In the genomic region with DNA sequence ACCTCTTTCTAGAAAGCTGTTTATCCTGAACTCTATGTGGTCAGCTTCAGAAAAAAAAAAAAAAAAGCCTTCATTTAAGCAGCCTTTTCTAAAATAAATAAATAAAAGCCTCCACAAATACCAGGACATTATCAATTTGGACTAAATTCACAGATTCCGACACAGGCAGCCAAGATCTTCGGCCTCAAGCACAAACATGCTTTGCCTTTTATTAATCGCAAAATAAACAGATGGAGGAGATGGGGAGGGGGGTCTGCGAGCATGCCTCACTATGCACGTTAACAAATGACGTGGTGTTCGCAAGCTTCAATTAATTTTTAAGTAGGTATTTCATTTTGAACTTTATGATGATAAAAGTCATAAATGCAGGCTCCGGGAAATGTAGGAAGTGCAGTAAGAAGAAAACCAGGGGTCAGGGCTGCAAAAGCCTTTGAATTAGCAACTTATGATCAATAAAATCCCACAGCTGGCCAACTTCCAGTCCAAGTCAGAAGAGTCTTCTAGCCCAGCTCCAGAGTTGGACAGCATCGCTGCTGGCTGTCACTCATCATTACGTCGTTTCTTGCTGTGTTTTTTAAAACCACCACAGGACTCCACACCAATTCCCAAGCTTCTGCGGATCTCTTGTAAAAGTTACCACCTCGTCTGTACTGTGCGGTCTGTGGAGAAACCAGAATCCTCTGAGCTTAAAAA, we compare ENCODE assay signal across 10 mouse cellular contexts. TPM values are rescaled to one million over a fixed set of nuclear protein-coding genes. Genes with fewer than 3 reads are reported as not detected.
A peak's percentile ranks its signal among the peaks of the same experiment; 100 is the strongest.
DNase-seq lines count a peak whose midpoint lies in the region; ATAC-seq and TF ChIP-seq lines count a peak whose summit lies in the region.
"Had no signal": no experiment of that assay in that cellular context is flagged by ENCODE, and none has a peak within 500 bp of the region (broad histone marks: within the 10 kb centered on the region; RNA-seq: fewer than 3 reads in every experiment).

No protein-coding gene starts in this region.

- no peaks in the 10 kb centered on the region for H3K9me3 ChIP-seq in embryonic facial prominence, embryonic 13.5 days
- H3K9me3 ChIP-seq in embryonic facial prominence, embryonic 10.5 days = no peaks in the 10 kb centered on the region
- no peaks in the 10 kb centered on the region for H3K9me3 ChIP-seq in heart, embryonic 14.5 days (ENCODE audit: control insufficient read depth, low read length)
- no peaks in the 10 kb centered on the region for H3K9me3 ChIP-seq in limb, embryonic 15.5 days

- TF ChIP-seq POLR2A in kidney, adult 2 months (IDR thresholded peaks at IDR 0.05; ENCODE audit: low read depth, low read length) = no peak

- no peak for ATAC-seq in embryonic facial prominence, embryonic 13.5 days (ENCODE audit: insufficient number of reproducible peaks, insufficient read depth, low FRiP score, low TSS enrichment, low read depth)
- ATAC-seq in heart, embryonic 14.5 days (ENCODE audit: insufficient number of reproducible peaks, insufficient read depth, low FRiP score, low read depth) = no peak
- no peak; the same call in 1 of the 2 replicates for ATAC-seq in limb, embryonic 15.5 days (ENCODE audit: insufficient number of reproducible peaks, low FRiP score, low TSS enrichment, low read depth)

- no peaks in the 10 kb centered on the region for H3K36me3 ChIP-seq in embryonic facial prominence, embryonic 13.5 days
- peaks cover 8% of the 10 kb centered on the region; the same call in 1 of the 2 replicates for H3K36me3 ChIP-seq in embryonic facial prominence, embryonic 10.5 days (replicated peaks)
- H3K36me3 ChIP-seq in kidney, adult 2 months (ENCODE audit: control insufficient read depth, insufficient read depth, low read length) = no peaks in the 10 kb centered on the region
- no peaks in the 10 kb centered on the region for H3K36me3 ChIP-seq in heart, embryonic 14.5 days (ENCODE audit: control insufficient read depth, insufficient read depth, low read length)
- H3K36me3 ChIP-seq in limb, embryonic 15.5 days = no peaks in the 10 kb centered on the region

- no peak overlapping the region for H3K9ac ChIP-seq in embryonic facial prominence, embryonic 13.5 days
- H3K9ac ChIP-seq in heart, embryonic 14.5 days (ENCODE audit: low read length) = no peak overlapping the region
- H3K9ac ChIP-seq in limb, embryonic 15.5 days = no peak overlapping the region

- WGBS in embryonic facial prominence, embryonic 13.5 days = 42% methylated on average over 14 of the region's 14 CpGs
- 63% methylated on average over 14 of the region's 14 CpGs for WGBS in embryonic facial prominence, embryonic 10.5 days
- 83% methylated on average over 14 of the region's 14 CpGs for WGBS in kidney, adult 2 months
- WGBS in heart, embryonic 14.5 days = 57% methylated on average over 14 of the region's 14 CpGs
- WGBS in limb, embryonic 15.5 days = 26% methylated on average over 14 of the region's 14 CpGs

- no peak overlapping the region for H3K4me3 ChIP-seq in embryonic facial prominence, embryonic 13.5 days
- H3K4me3 ChIP-seq in embryonic facial prominence, embryonic 10.5 days = no peak overlapping the region
- no peak overlapping the region for H3K4me3 ChIP-seq in kidney, adult 2 months (ENCODE audit: insufficient read depth, low read depth, low read length)
- H3K4me3 ChIP-seq in heart, embryonic 14.5 days (ENCODE audit: control insufficient read depth in 1 of 2, insufficient read depth in 1 of 2, low read depth in 1 of 2, low read length in 2 of 2) = no peak overlapping the region
- H3K4me3 ChIP-seq in limb, embryonic 15.5 days = no peak overlapping the region

- DNase-seq in embryonic facial prominence, embryonic 10.5 days (ENCODE audit: low spot score) = no peak
- DNase-seq in kidney, postnatal 10 days = peak; percentile 65
- no peak for DNase-seq in kidney, adult 2 months
- no peak for DNase-seq in left cerebral cortex, adult 9 months (ENCODE audit: low spot score in 2 of 2)
- no peak for DNase-seq in frontal cortex, postnatal 36 days (ENCODE audit: low spot score in 2 of 2)
- DNase-seq: embryo, embryonic 11 days; gastrocnemius, postnatal 25 days had no signal

- H3K27ac ChIP-seq in embryonic facial prominence, embryonic 13.5 days = peak overlapping the region; percentile 29
- no peak overlapping the region for H3K27ac ChIP-seq in embryonic facial prominence, embryonic 10.5 days (replicated peaks)
- H3K27ac ChIP-seq in kidney, adult 2 months (ENCODE audit: insufficient read depth, low read depth, low read length) = no peak overlapping the region
- peak overlapping the region; percentile 25 to 63; a peak in 3 of 4 replicates for H3K27ac ChIP-seq in heart, embryonic 14.5 days (replicated peaks in 1 of 2; ENCODE audit: control insufficient read depth in 1 of 2, insufficient read depth in 1 of 2, low read depth in 2 of 2, low read length in 2 of 2)
- H3K27ac ChIP-seq in limb, embryonic 15.5 days = peak overlapping the region; percentile 47

- H3K27me3 ChIP-seq in embryonic facial prominence, embryonic 13.5 days = no peaks in the 10 kb centered on the region
- no peaks in the 10 kb centered on the region for H3K27me3 ChIP-seq in embryonic facial prominence, embryonic 10.5 days (replicated peaks; ENCODE audit: low read depth, poor library complexity, severe bottlenecking)
- no peaks in the 10 kb centered on the region for H3K27me3 ChIP-seq in kidney, adult 2 months (replicated peaks; ENCODE audit: control insufficient read depth, insufficient read depth, low read length)
- H3K27me3 ChIP-seq in heart, embryonic 14.5 days (ENCODE audit: control insufficient read depth, insufficient read depth, low read length) = no peaks in the 10 kb centered on the region
- no peaks in the 10 kb centered on the region for H3K27me3 ChIP-seq in limb, embryonic 15.5 days

- no peak for TF ChIP-seq CTCF in kidney, adult 2 months (conservative IDR thresholded peaks at IDR 0.05; ENCODE audit: insufficient read depth, insufficient read length, low read depth, low read length)

- H3K4me1 ChIP-seq in embryonic facial prominence, embryonic 13.5 days = peaks cover 85% of the 10 kb centered on the region
- H3K4me1 ChIP-seq in embryonic facial prominence, embryonic 10.5 days = peaks cover 88% of the 10 kb centered on the region
- H3K4me1 ChIP-seq in kidney, adult 2 months (ENCODE audit: control insufficient read depth, insufficient read depth, low read length) = peaks cover 3% of the 10 kb centered on the region; the same call in 1 of the 2 replicates
- H3K4me1 ChIP-seq in heart, embryonic 14.5 days (ENCODE audit: control insufficient read depth in 2 of 2, insufficient read depth in 2 of 2, low read length in 2 of 2) = peaks cover 27 to 53% of the 10 kb centered on the region in 2 experiments
- H3K4me1 ChIP-seq in limb, embryonic 15.5 days = peaks cover 68% of the 10 kb centered on the region

- H3K4me2 ChIP-seq in embryonic facial prominence, embryonic 13.5 days = no peak overlapping the region
- H3K4me2 ChIP-seq in heart, embryonic 14.5 days (ENCODE audit: low read length) = 0 out of 2 replicates have a peak overlapping the region, but pooled peaks have one; percentile 16
- peak overlapping the region; percentile 5; the same call in 1 of the 2 replicates for H3K4me2 ChIP-seq in limb, embryonic 15.5 days

RNA-seq across cellular contexts. Expression of gene Nxn, which starts 40.2 kb away (rescaled TPM):
- polyA plus RNA-seq in embryonic facial prominence, embryonic 13.5 days (2015; fragmentation: Nextera tagmentation; extraction: Ambion mirVana) = 76.8 and 77.6 TPM in 2 replicates
- 41.1 and 42.0 TPM in 2 replicates for polyA plus RNA-seq in embryonic facial prominence, embryonic 10.5 days (2016; fragmentation: Nextera tagmentation; extraction: Ambion mirVana)
- 10.0 and 10.6 TPM in 2 replicates for polyA plus RNA-seq in kidney, adult 2 months (2012; rRNA removed)
- polyA plus RNA-seq in heart, embryonic 14.5 days (2014; fragmentation: Nextera tagmentation; extraction: Ambion mirVana) = 23.7 and 26.8 TPM in 2 replicates
- polyA plus RNA-seq in limb, embryonic 15.5 days (2015; fragmentation: Nextera tagmentation; extraction: Ambion mirVana) = 48.1 and 60.8 TPM in 2 replicates

RNA-seq across cellular contexts. Expression of gene Timm22, which starts 48.0 kb away (rescaled TPM):
- 111 and 130 TPM in 2 replicates for polyA plus RNA-seq in embryonic facial prominence, embryonic 13.5 days (2015; fragmentation: Nextera tagmentation; extraction: Ambion mirVana)
- 135 and 144 TPM in 2 replicates for polyA plus RNA-seq in embryonic facial prominence, embryonic 10.5 days (2016; fragmentation: Nextera tagmentation; extraction: Ambion mirVana)
- polyA plus RNA-seq in kidney, adult 2 months (2012; rRNA removed) = 16.1 and 17.4 TPM in 2 replicates
- polyA plus RNA-seq in heart, embryonic 14.5 days (2014; fragmentation: Nextera tagmentation; extraction: Ambion mirVana) = 93.4 and 96.2 TPM in 2 replicates
- polyA plus RNA-seq in limb, embryonic 15.5 days (2015; fragmentation: Nextera tagmentation; extraction: Ambion mirVana) = 101 and 107 TPM in 2 replicates

Comparison
In these comparisons a context has a peak if more than half of its experiments do, and no peak if none do; other contexts are left out.
1. H3K27ac ChIP-seq: peak in embryonic facial prominence, embryonic 13.5 days (single experiment), heart, embryonic 14.5 days (2 of 2) and limb, embryonic 15.5 days (single experiment); none in embryonic facial prominence, embryonic 10.5 days (single experiment) and kidney, adult 2 months (single experiment).